Mouse (Mus musculus): ENCODE measurements at regions not wholly inside any gene's neighbourhood (a gene's known extent, or its start where the extent isn't known, plus 50 kb on each side); places are given as distances from the start of the nearest gene placed in this dataset.

- no peak for DNase-seq (ENCODE audit: inconsistent age in 2 of 2, low spot score in 1 of 2)
These were observed 882.8 kb downstream of the Tecrl start for GRCm38 (mm10) chr5:82472146-82472545.

- no peak for DNase-seq (ENCODE audit: inconsistent age in 2 of 2, low spot score in 1 of 2)
These were observed 890.7 kb downstream of the Tecrl start for GRCm38 (mm10) chr5:82464272-82464671.

GRCm38 (mm10) chr5:82441288-82441687 lies 913.7 kb downstream of the Tecrl start:
- no peak for DNase-seq (ENCODE audit: inconsistent age in 2 of 2, low spot score in 1 of 2)

- DNase-seq (ENCODE audit: inconsistent age in 2 of 2, low spot score in 1 of 2), result no peak
These were observed 914.9 kb downstream of the Tecrl start for GRCm38 (mm10) chr5:82440126-82440525.

- DNase-seq (ENCODE audit: inconsistent age in 2 of 2, low spot score in 1 of 2), result no peak
These were observed 934.6 kb downstream of the Tecrl start for GRCm38 (mm10) chr5:82420396-82420795.

- no peak for DNase-seq (ENCODE audit: inconsistent age in 2 of 2, low spot score in 1 of 2)
These were observed 958.3 kb downstream of the Tecrl start for GRCm38 (mm10) chr5:82396632-82397234.

- no peak for DNase-seq (ENCODE audit: inconsistent age in 2 of 2, low spot score in 1 of 2)
These were observed 993.4 kb downstream of the Tecrl start for GRCm38 (mm10) chr5:82361624-82362023.

GRCm38 (mm10) chr5:82356336-82356735 lies 998.7 kb downstream of the Tecrl start:
- no peak for DNase-seq (ENCODE audit: inconsistent age in 2 of 2, low spot score in 1 of 2)

- no peak for DNase-seq (ENCODE audit: inconsistent age in 2 of 2, low spot score in 1 of 2)
These were observed 1003.9 kb downstream of the Tecrl start for GRCm38 (mm10) chr5:82351089-82351488.

GRCm38 (mm10) chr5:82346672-82347071 lies 1008.3 kb downstream of the Tecrl start:
- peak; percentile 17 to 64 for DNase-seq (ENCODE audit: inconsistent age in 2 of 2, low spot score in 1 of 2)

GRCm38 (mm10) chr5:82324354-82324753 lies 1030.6 kb downstream of the Tecrl start:
- DNase-seq (ENCODE audit: inconsistent age in 2 of 2, low spot score in 1 of 2), result peak in 1 of 2 experiments; percentile 10

- peak in 1 of 2 experiments; percentile 3 for DNase-seq (ENCODE audit: inconsistent age in 2 of 2, low spot score in 1 of 2)
These were observed 1035.2 kb downstream of the Tecrl start for GRCm38 (mm10) chr5:82319709-82320333.

GRCm38 (mm10) chr5:82312054-82312453 lies 1042.9 kb downstream of the Tecrl start:
- DNase-seq (ENCODE audit: inconsistent age in 2 of 2, low spot score in 1 of 2), result no peak

GRCm38 (mm10) chr5:82288069-82288845 lies 1066.7 kb downstream of the Tecrl start:
- no peak for DNase-seq (ENCODE audit: inconsistent age in 2 of 2, low spot score in 1 of 2)

GRCm38 (mm10) chr5:82253356-82254104 lies 1101.5 kb downstream of the Tecrl start:
- no peak for DNase-seq (ENCODE audit: inconsistent age in 2 of 2, low spot score in 1 of 2)

- no peak for DNase-seq (ENCODE audit: inconsistent age in 2 of 2, low spot score in 1 of 2)
These were observed 1128.7 kb downstream of the Tecrl start for GRCm38 (mm10) chr5:82226329-82226728.

GRCm38 (mm10) chr5:82223622-82224021 lies 1131.4 kb downstream of the Tecrl start:
- DNase-seq (ENCODE audit: inconsistent age in 2 of 2, low spot score in 1 of 2), result no peak

- no peak for DNase-seq (ENCODE audit: inconsistent age in 2 of 2, low spot score in 1 of 2)
These were observed 1151.4 kb downstream of the Tecrl start for GRCm38 (mm10) chr5:82203606-82204005.

Data from adrenal gland, adult (tissue).